Mouse (Mus musculus): ENCODE data around the gene Derl2. TPM values are rescaled to one million over a fixed set of nuclear protein-coding genes. Genes with fewer than 3 reads are reported as not detected.

The Derl2 gene
- 22.0 to 26.2 TPM (median 24.9 TPM) in 4 replicates for total RNA-seq (2023)

DNA sequence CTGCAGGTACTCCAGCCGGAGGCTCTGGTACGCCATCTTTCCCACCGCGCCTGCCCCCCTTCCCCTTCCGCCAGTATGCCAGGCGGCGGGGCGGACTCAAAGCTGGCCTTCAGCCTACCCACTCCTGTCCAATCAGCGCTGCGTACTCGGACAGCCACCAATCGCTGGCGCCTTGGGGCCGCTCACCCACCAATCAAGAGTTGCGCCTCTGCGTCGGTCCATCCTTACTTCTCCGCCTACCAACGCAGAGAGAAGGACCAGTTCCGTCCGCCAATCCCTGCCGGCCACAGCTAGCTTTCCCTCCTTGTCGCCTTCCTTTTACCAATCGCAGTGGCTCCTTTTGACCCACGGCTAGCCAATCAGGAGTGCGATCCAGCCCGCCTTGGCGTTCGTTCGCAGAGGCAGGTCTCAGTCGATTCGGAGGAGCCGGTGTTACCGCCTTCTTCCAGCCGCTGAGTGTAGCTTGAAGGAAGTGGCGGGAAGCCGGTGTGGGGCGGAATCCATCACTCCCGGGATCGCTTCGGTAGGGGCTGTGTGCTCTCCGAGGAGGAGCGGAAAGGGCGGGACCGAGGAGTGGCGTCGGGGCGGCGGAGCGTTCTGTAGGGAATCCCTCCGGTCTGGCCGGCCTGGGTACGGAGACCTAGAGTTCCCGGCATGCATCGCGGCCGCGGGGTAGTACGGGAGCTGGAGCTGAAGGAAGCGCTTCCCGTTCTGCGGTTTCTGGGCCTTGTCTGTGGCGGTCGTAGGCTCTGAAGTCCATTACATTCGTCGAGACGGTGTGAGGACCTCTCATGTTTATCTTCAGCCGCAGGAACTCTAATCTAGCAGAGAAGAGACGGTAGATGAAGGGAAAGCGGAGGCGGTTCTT is at the start of gene Derl2, which contains the start of gene Mis12:
Gene Derl2, minus strand, starts transcription at position 641 of the 868 bp plus-strand sequence.
Gene Mis12, plus strand, starts transcription at position 411 of the 868 bp plus-strand sequence.

DNA sequence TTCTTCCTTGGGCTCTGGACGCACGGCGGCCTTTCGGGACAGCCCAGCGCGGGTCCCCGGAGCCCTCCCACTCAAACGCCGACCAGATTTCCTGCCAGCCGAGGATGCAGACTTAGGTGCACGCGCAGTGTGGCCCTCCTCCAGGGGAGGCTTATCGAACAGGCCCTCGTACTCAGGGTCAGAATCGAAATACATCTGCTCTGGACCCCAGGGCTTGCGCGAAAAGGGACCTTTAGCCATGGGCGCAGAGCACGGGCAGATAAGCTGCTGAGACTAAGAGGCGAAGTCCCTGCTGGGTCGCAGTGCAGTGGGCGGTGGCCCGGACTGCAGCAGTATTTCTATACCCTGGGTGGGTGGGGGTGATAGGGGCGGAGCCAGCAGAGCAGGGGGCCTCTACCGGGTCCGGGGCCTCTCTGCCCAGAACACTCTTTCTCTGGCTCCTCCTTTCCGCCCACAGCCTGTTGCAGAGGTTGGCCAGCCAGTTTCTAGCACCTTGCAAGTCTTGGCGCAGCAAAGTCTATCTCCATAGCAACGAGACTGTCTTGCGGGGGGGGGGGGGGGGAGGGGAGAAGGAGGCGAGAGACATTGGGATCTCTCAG is 13.6 kb upstream of the Derl2 start, which contains the start of gene 6330403K07Rik:
Gene 6330403K07Rik, minus strand, starts transcription at position 351 of the 599 bp plus-strand sequence.

DNA sequence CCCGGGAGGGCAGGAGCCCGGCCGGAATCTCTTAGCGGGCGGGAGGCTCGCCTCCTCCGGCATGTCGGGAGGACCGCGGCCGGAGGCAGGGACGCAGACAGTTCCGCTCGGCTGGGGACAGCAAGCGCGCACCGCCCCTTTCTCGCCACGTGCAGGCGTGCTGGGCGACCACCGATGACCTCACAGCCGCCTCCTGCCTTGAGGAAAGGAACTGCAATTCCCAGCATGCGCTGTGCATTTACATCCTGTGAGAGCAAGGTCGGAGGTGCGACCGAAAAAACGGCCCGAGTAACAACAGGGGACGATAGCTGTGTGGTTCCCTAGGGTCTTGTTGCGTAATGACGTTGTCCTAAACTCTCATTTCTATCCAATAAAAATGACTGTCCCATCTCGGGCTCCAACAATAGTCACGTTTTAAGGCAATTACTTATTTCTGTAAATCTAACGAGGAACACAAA is 15.3 kb downstream of the Derl2 start, which contains the start of gene Dhx33:
Gene Dhx33, minus strand, starts transcription at position 122 of the 458 bp plus-strand sequence.

DNA sequence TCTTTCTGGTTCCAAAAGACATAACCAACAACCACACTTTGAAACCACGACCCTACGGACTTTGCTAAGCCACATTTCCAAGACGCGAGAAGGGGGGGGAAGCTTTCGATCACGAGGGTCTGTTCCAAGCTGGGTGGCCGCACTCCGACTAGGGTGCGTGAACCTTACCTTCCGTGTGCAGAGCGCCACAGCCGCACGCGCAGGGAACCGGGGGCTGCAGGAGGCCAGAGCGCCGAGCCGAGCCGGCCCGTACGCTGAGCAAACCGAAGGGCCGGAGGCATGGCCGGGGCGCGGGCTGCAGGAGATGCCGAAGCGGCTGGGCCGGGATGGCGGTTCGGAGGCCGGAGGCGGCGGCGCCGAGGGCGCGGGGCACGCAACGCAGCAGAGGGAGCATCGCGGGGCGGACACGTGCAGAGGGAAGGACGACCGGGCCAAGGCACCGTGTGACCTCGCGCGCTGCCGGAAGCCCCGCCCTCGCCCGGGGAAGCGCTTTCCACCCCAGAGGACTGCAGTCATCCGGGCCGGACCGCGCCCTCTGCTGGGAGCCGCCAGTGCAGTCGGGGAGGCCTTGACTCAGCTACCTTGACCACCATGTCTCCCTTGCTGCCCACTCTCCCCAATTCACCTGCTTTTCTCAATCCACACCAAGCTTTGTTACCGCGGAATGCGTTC is 36.9 kb downstream of the Derl2 start, which contains the start of gene C1qbp:
Gene C1qbp, minus strand, starts transcription at position 470 of the 672 bp plus-strand sequence.

DNA sequence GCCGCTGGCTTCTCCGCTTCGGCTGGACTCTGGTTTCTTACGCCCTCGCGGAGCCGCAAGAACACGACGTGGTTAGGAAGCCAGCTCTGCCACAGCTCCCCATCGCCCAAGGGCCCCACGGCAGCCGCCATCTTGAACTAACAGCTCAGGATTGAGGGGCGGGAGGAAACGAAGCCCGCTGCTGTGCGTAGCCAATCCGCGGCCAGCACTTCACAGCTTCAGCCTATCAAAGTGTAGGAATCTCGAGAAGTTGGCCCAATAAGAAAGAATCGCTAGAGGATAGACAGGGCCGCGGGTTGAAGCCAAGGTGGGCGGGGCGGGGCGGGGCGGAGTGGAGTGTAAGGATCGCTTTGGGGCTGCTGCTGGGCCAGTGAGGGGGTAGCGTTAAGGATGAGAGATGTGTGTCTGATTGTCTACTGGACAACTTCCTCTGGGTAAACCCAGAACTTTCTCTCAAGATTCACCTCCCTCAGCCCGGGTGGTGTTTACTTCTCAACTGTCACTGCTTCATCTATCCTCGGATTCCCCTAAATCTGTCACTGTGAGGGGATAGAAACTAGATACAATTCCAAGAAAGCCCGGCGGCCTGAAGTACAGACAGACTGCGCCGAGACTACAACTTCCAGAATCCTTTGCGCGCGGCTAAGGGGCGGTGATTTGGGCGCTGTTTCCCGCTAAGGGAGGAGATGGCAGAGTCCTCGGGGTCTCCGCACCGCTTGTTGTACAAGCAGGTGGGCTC is 49.7 kb downstream of the Derl2 start, which contains the start of the genes Nup88 and Rpain:
Gene Nup88, minus strand, starts transcription at position 153 of the 739 bp plus-strand sequence.
Gene Rpain, plus strand, starts transcription at position 393 of the 739 bp plus-strand sequence.

Other genes starting within 250 kb of the Derl2 start
- 22.2 to 27.1 TPM (median 23.6 TPM) in 4 replicates for gene Scimp, start 207.3 kb downstream of the Derl2 start, total RNA-seq (2023)
- gene Rabep1, start 175.1 kb downstream of the Derl2 start, total RNA-seq (2023), result 55.4 to 60.1 TPM (median 57.9 TPM) in 4 replicates
- gene Nup88, start 49.9 kb downstream of the Derl2 start, total RNA-seq (2023), result 84.9 to 118 TPM (median 92.8 TPM) in 4 replicates
- 42.1 to 58.3 TPM (median 49.2 TPM) in 4 replicates for gene Rpain, start 49.6 kb downstream of the Derl2 start, total RNA-seq (2023)
- gene C1qbp, start 36.8 kb downstream of the Derl2 start, total RNA-seq (2023), result 84.0 to 89.1 TPM (median 84.0 TPM) in 4 replicates
- gene Dhx33, start 15.4 kb downstream of the Derl2 start, total RNA-seq (2023), result 29.0 to 34.3 TPM (median 31.4 TPM) in 4 replicates
- gene Mis12, start 230 bp downstream of the Derl2 start, total RNA-seq (2023), result 7.5 to 14.6 TPM (median 10.5 TPM) in 4 replicates
- gene 6330403K07Rik, start 13.7 kb upstream of the Derl2 start, total RNA-seq (2023), result not detected in 4 replicates
- gene Nlrp1a, start 124.9 kb upstream of the Derl2 start, total RNA-seq (2023), result 2.2 to 3.1 TPM (median 2.7 TPM) in 4 replicates
- gene Nlrp1b, start 210.9 kb upstream of the Derl2 start, total RNA-seq (2023), result 2.8 to 4.1 TPM (median 3.0 TPM) in 4 replicates